Mouse (Mus musculus) forebrain, embryonic 11.5 days (tissue): ENCODE results near the gene Amph. TPM values are rescaled to one million over a fixed set of nuclear protein-coding genes. Genes with fewer than 3 reads are reported as not detected.

Experiments used
- polyA plus RNA-seq: library from polyadenylated mRNA; unstranded; fragments of >200 nt; fragmentation: Nextera tagmentation; extraction: Ambion mirVana; gene quantifications from 2 replicates; pipeline ENCODE4 v1.2.1, GENCODE M21; 2014

Amph gene
- polyA plus RNA-seq, 1 experiment from 2014 or later = 6.8 TPM

Other genes with a start within 250 kb of the Amph start
- 82.1 and 89.3 TPM in 2 replicates for gene Vps41, start 230.9 kb upstream of the Amph start, polyA plus RNA-seq